Mouse (Mus musculus) erythroblast, embryonic 14.5 days (primary cell): ENCODE results near the gene Stat6. TPM values are rescaled to one million over a fixed set of nuclear protein-coding genes. Genes with fewer than 3 reads are reported as not detected.

Experiments
- H3K27me3 ChIP-seq: 2 replicates; pipeline ENCODE4 v1.6.1; 2012; ENCODE audit warnings: inconsistent platforms; ENCODE audit not compliant: control insufficient read depth
- H3K36me3 ChIP-seq: 2 replicates; pipeline ENCODE4 v1.6.1; 2012; ENCODE audit warnings: mild to moderate bottlenecking, inconsistent platforms; ENCODE audit not compliant: control insufficient read depth
- H3K4me1 ChIP-seq: 2 replicates; pipeline ENCODE4 v1.6.1; 2012; ENCODE audit warnings: inconsistent platforms; ENCODE audit not compliant: control insufficient read depth
- H3K4me3 ChIP-seq: replicated peaks from 2 replicates; pipeline ENCODE3; 2012; ENCODE audit warnings: moderate library complexity, mild to moderate bottlenecking, inconsistent platforms
- H3K9me3 ChIP-seq: 2 replicates; pipeline ENCODE4 v1.6.1; 2012; ENCODE audit warnings: low read length, inconsistent platforms, mixed read lengths; ENCODE audit not compliant: control insufficient read depth
- GATA1 ChIP-seq: IDR thresholded peaks from 2 replicates; pipeline ENCODE4 v1.6.1; 2012; ENCODE audit warnings: low read length, inconsistent platforms, mixed read lengths
- TAL1 ChIP-seq: IDR thresholded peaks from 3 replicates; pipeline ENCODE4 v1.6.1; 2012; ENCODE audit warnings: low read length, inconsistent platforms, mixed read lengths
- polyA plus RNA-seq: library from polyadenylated mRNA; stranded (reverse); fragments of >175 nt; gene quantifications from 2 replicates; pipeline ENCODE4 v1.2.3, GENCODE M21; 2012

The Stat6 gene
- polyA plus RNA-seq, 1 experiment: 1.2 TPM

DNA sequence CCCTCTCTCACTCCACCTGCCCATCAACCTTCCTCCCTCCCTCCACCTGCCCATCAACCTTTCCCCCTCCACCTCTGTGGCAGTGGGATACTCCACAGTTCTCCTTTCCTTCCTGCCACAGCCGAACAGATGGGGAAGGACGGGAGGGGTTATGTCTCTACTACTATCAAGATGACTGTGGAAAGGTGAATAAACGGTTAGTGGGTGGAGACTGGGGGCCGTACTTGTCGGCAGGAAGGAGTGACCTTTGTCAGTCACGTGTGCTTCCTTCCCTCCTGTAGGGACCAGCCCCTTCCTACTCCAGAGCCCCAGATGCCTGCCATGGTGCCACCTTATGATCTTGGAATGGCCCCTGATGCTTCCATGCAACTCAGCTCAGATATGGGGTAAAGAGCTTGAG is 15.3 kb downstream of the Stat6 start:
- peaks cover 17% of the 10 kb centered on the region for H3K4me1 ChIP-seq
- H3K36me3 ChIP-seq: peaks cover 53% of the 10 kb centered on the region
- TF ChIP-seq GATA1 (no peak), TAL1 (no peak)
- no peak overlapping the region for H3K4me3 ChIP-seq
- no peaks in the 10 kb centered on the region for H3K9me3 ChIP-seq
- H3K27me3 ChIP-seq: peaks cover 17% of the 10 kb centered on the region

DNA sequence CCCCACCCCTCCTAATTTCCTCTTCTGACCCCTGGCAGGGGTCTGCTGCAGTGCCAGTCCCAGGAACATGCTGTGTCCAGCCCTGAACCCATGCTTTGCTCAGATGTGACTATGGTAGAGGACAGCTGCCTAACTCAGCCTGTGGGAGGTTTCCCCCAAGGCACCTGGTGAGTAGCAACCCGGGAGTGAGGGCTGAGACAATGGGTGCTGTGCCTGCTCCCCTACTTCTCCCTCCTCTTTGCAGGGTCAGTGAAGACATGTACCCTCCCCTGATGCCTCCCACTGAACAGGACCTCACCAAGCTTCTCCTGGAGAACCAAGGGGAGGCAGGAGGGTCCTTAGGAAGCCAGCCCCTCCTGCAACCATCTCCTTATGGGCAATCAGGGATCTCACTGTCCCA is 16.8 kb downstream of the Stat6 start:
- TF ChIP-seq TAL1 (no peak), GATA1 (no peak)
- Histone ChIP-seq H3K4me3 (no peak overlapping the region), H3K36me3 (peaks cover 41% of the 10 kb centered on the region), H3K4me1 (peaks cover 22% of the 10 kb centered on the region), H3K27me3 (peaks cover 32% of the 10 kb centered on the region), H3K9me3 (no peaks in the 10 kb centered on the region)

DNA sequence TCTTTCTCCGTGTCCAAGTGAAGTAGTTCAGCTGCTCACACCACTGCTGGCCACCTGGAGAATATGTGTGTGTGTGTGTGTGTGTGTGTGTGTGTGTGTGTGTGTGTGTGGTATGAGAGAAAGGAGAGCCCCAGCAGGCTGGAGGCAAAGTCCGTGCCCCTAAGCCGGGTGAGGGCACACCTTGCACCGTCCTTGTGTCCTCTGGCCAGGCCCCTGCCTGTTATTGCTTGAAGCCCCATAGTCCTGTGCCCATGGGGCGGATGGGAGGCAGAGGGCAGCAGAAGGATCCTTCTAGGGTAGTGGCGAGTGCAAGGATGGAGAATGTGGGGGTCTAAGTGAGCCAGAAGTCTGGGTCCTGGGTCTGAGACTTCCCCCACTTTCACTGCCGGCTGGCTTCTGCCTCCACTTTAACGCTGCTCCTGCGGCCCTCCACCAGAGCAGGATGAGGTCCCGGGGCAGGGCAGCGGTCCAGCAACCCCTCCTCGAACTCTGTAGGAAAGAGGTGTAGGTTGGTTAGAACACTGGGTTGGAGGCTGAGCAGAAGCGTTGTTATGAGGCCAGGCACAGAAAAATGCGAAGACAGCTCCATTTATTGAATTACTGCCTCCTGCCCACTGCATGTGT is 18.6 kb downstream of the Stat6 start:
- peaks cover 28% of the 10 kb centered on the region for H3K4me1 ChIP-seq
- H3K4me3 ChIP-seq: peak overlapping the region; percentile 14
- H3K27me3 ChIP-seq: peaks cover 50% of the 10 kb centered on the region
- peaks cover 30% of the 10 kb centered on the region for H3K36me3 ChIP-seq
- H3K9me3 ChIP-seq: no peaks in the 10 kb centered on the region
- TF ChIP-seq GATA1: no peak
- TF ChIP-seq TAL1: no peak

DNA sequence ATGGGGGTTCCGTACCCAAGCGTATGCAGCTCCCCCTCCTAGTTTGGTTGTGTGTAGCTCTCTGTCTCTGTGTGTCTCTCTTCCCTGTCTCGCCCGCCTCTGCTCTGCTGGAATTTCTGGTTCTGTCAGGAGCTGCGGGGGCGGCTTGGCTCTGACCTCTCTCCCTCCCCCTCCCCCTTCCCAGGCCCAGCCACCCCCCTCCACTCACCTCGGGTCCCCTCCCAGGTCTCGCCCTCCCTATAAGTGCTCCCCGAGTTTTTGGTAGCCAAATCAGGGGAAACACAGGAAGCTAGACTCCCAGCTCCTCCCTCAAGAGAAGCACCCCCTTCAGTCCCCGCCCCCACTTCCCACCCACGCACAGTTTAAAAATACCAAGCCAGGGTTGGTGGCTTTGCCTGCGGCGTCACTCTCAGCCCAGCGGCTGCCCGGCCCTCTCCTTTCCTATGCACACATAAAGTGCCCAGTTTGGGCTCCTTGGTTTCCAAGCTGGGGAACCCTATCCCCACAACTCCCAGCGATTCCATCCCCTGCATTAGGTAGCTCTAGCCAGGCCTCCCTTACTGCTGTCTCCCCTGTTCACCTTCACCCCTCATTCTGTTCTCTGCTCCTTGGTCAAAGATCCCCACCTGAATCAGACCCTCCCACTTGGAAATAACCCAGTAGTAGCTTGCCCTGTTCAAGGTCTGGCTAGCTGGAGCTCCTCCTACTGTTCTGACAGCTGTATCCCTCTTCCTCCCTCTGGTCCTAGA is 19.3 kb downstream of the Stat6 start:
- no peak for TF ChIP-seq GATA1
- no peak for TF ChIP-seq TAL1
- Histone ChIP-seq H3K9me3 (peaks cover 2% of the 10 kb centered on the region; the same call in 1 of the 2 replicates), H3K36me3 (peaks cover 25% of the 10 kb centered on the region), H3K4me3 (peak overlapping the region; percentile 14), H3K27me3 (peaks cover 57% of the 10 kb centered on the region), H3K4me1 (peaks cover 34% of the 10 kb centered on the region)

DNA sequence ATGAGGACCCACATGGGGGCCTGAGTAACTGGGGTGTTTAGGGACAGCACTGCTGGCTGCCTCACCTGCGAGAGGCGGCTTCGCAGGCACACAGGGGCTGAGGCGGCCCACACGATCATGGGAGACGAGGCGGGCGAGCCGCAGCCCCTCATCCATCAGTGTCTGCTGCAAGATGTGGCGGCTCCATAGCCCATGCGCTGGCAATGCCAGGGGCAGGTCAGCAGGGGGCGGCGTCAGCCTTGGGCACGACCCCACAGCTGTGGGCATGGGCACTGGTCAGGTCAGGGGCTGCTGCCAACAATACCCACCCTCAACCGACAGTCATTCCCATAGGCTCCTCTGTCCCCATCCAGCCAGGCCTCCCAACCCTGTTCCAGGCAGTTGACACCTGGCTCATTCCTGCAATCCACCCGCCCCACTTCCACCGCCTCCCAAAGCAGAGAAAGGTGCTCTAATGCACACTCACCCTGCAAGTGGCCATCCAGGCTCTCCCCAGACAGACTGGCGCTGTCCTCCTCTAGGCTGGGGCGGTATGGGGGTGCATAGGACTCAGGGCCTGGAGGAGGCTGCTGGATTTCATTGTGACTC is 20.0 kb downstream of the Stat6 start:
- no peak overlapping the region for H3K4me3 ChIP-seq
- peaks cover 4% of the 10 kb centered on the region; the same call in 1 of the 2 replicates for H3K9me3 ChIP-seq
- peaks cover 39% of the 10 kb centered on the region for H3K4me1 ChIP-seq
- peaks cover 23% of the 10 kb centered on the region for H3K36me3 ChIP-seq
- peaks cover 64% of the 10 kb centered on the region for H3K27me3 ChIP-seq
- TF ChIP-seq TAL1 (no peak), GATA1 (no peak)

DNA sequence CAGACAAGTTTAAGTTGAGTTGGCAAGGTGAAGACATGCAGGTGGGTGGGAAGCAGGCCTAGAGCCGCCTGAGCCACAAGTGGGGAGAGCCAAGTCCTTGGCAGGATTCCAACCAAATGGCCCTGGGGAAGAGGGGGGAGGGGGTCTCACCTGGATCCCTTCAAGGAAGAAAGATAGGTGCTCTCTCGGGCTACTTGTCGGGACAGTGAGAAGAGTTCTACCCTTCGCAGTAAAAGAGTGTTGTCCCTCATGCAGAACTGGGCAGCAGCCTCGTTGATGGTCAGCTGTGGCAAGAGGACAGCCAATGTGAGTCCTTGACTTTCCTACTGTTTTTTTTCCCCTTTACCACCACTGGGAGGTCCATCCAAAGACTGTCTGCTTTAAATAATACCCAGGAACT is 20.8 kb downstream of the Stat6 start:
- TF ChIP-seq TAL1 (no peak), GATA1 (no peak)
- peaks cover 72% of the 10 kb centered on the region for H3K27me3 ChIP-seq
- no peak overlapping the region for H3K4me3 ChIP-seq
- peaks cover 43% of the 10 kb centered on the region for H3K4me1 ChIP-seq
- peaks cover 18% of the 10 kb centered on the region for H3K36me3 ChIP-seq
- peaks cover 4% of the 10 kb centered on the region; the same call in 1 of the 2 replicates for H3K9me3 ChIP-seq

DNA sequence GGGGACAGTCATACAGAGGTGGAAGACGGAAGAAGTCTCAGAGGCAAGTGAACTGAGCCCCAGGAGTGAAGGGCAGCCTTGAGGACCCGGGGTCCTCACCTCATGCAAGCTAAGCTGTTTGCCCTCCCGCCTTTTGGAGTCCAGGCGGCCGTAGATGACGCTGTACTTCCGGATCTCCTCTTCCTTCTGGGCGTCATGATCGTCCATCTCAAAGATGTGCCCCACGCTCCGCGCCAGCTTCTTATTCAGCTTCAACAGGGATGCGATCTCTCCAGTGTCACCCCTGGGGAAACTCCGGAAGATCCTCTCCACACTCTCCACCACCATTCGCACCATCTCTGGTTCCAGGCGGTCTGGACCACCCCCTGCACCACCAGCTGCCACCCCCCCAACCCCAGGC is 21.4 kb downstream of the Stat6 start:
- H3K4me3 ChIP-seq: no peak overlapping the region
- TF ChIP-seq GATA1 (no peak), TAL1 (no peak)
- H3K36me3 ChIP-seq: peaks cover 16% of the 10 kb centered on the region
- peaks cover 4% of the 10 kb centered on the region; the same call in 1 of the 2 replicates for H3K9me3 ChIP-seq
- H3K27me3 ChIP-seq: peaks cover 78% of the 10 kb centered on the region
- H3K4me1 ChIP-seq: peaks cover 43% of the 10 kb centered on the region

DNA sequence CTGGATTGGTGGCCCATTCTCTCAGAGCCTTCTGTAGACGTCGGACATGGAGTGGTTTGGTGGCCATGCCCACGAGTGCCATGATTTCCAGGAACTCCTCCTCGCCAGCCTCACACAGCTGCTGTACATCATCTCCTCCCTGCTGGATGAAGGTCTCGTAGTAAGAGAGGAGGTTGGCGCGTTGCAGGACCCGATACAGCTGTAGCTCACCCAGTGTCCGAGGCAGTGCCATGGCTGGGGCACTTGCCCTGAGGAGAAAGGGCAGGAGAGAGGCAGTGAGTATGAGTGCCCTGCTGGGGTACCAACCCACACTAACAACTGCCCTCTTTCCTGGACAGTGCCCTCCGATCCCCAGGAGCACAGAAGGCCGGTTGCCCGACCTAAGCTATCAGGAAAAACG is 22.1 kb downstream of the Stat6 start:
- Histone ChIP-seq H3K36me3 (peaks cover 9% of the 10 kb centered on the region), H3K4me3 (no peak overlapping the region), H3K27me3 (peaks cover 84% of the 10 kb centered on the region), H3K4me1 (peaks cover 43% of the 10 kb centered on the region), H3K9me3 (peaks cover 4% of the 10 kb centered on the region; the same call in 1 of the 2 replicates)
- TF ChIP-seq TAL1 (no peak), GATA1 (no peak)
